Mouse (Mus musculus): ENCODE results near the gene Eif4enif1. TPM values are rescaled to one million over a fixed set of nuclear protein-coding genes. Genes with fewer than 3 reads are reported as not detected.
"Not testable (repeated sequence)": the region's sequence is repeated elsewhere in the genome, so short reads cannot be mapped to it uniquely, and the experiment has no call there.

Gene Eif4enif1
- total RNA-seq (2021) = 10 to 100 TPM; 45.8 to 53.6 TPM
- long read RNA-seq, experiment 1, transcript Eif4enif1-203 (19 exons, 3,614 nt) = major isoform, 11 of 39 reads
- long read RNA-seq, experiment 1, partial matches to known transcripts = 8 of 39 reads
- long read RNA-seq, experiment 1, other reads (novel, unspliced or antisense) = 20 of 39 reads
- long read RNA-seq, experiment 2, transcript Eif4enif1-203 (19 exons, 3,614 nt) = major isoform, 7 of 45 reads
- long read RNA-seq, experiment 2, partial matches to known transcripts = 8 of 45 reads
- long read RNA-seq, experiment 2, other reads (novel, unspliced or antisense) = 29 of 45 reads

GRCm38 (mm10) chr11:3202231-3202701, at the start of gene Eif4enif1:
TSS of gene Eif4enif1 (plus strand) at chr11:3202392.
- peak; percentile 90 to 93 for DNase-seq (ENCODE audit: low spot score in 2 of 2)

- DNase-seq (ENCODE audit: low spot score in 2 of 2) = peak; percentile 82 to 84
Measured at GRCm38 (mm10) chr11:3153666-3154397, 48.4 kb upstream of the Eif4enif1 start.

GRCm38 (mm10) chr11:3156991-3157390, 45.2 kb upstream of the Eif4enif1 start:
- DNase-seq (ENCODE audit: low spot score in 2 of 2) = not testable (repeated sequence)

GRCm38 (mm10) chr11:3157996-3158395, 44.2 kb upstream of the Eif4enif1 start:
- peak; percentile 36 to 38 for DNase-seq (ENCODE audit: low spot score in 2 of 2)

- peak in 1 of 2 experiments; percentile 34 for DNase-seq (ENCODE audit: low spot score in 2 of 2)
Measured at GRCm38 (mm10) chr11:3158800-3159199, 43.4 kb upstream of the Eif4enif1 start.

- DNase-seq (ENCODE audit: low spot score in 2 of 2) = peak; percentile 77 to 88
Measured at GRCm38 (mm10) chr11:3161370-3161769, 40.8 kb upstream of the Eif4enif1 start.

- DNase-seq (ENCODE audit: low spot score in 2 of 2) = peak; percentile 80 to 83
Measured at GRCm38 (mm10) chr11:3162236-3162897, 39.8 kb upstream of the Eif4enif1 start.

GRCm38 (mm10) chr11:3163122-3163521, 39.1 kb upstream of the Eif4enif1 start:
- peak; percentile 64 to 76 for DNase-seq (ENCODE audit: low spot score in 2 of 2)

GRCm38 (mm10) chr11:3163661-3164060, 38.5 kb upstream of the Eif4enif1 start:
- DNase-seq (ENCODE audit: low spot score in 2 of 2) = not testable (repeated sequence)

- DNase-seq (ENCODE audit: low spot score in 2 of 2) = not testable (repeated sequence)
Measured at GRCm38 (mm10) chr11:3165210-3165782, 36.9 kb upstream of the Eif4enif1 start.

GRCm38 (mm10) chr11:3166321-3166720, 35.9 kb upstream of the Eif4enif1 start:
- peak; percentile 10 to 26 for DNase-seq (ENCODE audit: low spot score in 2 of 2)

GRCm38 (mm10) chr11:3167129-3167528, 35.1 kb upstream of the Eif4enif1 start:
- peak in 1 of 2 experiments; percentile 32 for DNase-seq (ENCODE audit: low spot score in 2 of 2)

GRCm38 (mm10) chr11:3167571-3168001, 34.6 kb upstream of the Eif4enif1 start:
- DNase-seq (ENCODE audit: low spot score in 2 of 2) = peak; percentile 74 to 75

GRCm38 (mm10) chr11:3169042-3169441, 33.1 kb upstream of the Eif4enif1 start:
- DNase-seq (ENCODE audit: low spot score in 2 of 2) = peak; percentile 46 to 49

GRCm38 (mm10) chr11:3171931-3172330, 30.3 kb upstream of the Eif4enif1 start:
- DNase-seq (ENCODE audit: low spot score in 2 of 2) = peak; percentile 72 to 75

- DNase-seq (ENCODE audit: low spot score in 2 of 2) = not testable (repeated sequence)
Measured at GRCm38 (mm10) chr11:3172526-3172925, 29.7 kb upstream of the Eif4enif1 start.

- peak; percentile 86 to 91 for DNase-seq (ENCODE audit: low spot score in 2 of 2)
Measured at GRCm38 (mm10) chr11:3173425-3174318, 28.5 kb upstream of the Eif4enif1 start.

GRCm38 (mm10) chr11:3178968-3179725, 23.0 kb upstream of the Eif4enif1 start:
- peak; percentile 70 to 73 for DNase-seq (ENCODE audit: low spot score in 2 of 2)

GRCm38 (mm10) chr11:3179726-3180092, 22.5 kb upstream of the Eif4enif1 start:
- peak; percentile 58 to 60 for DNase-seq (ENCODE audit: low spot score in 2 of 2)

Measured in gastrocnemius, postnatal 4 days (tissue).